Mouse (Mus musculus) midbrain, embryonic 10.5 days (tissue): ENCODE data around the gene Traf1. TPM values are rescaled to one million over a fixed set of nuclear protein-coding genes. Genes with fewer than 3 reads are reported as not detected.

Experiments
- DNase-seq: peaks from one replicate; pipeline ENCODE4 v3.0.0-alpha.2; 2017; ENCODE audit warnings: low spot score
- H3K27ac ChIP-seq: fragments of 300-500 bp; sonication (generic); replicated peaks from 2 replicates; pipeline ENCODE4 v1.5.1; 2016; ENCODE audit warnings: mild to moderate bottlenecking
- H3K27me3 ChIP-seq: fragments of 300-500 bp; sonication (generic); 2 replicates; pipeline ENCODE4 v1.6.1; 2016; ENCODE audit warnings: low read depth, mild to moderate bottlenecking; ENCODE audit not compliant: poor library complexity, severe bottlenecking
- H3K36me3 ChIP-seq: fragments of 300-500 bp; sonication (generic); 2 replicates; pipeline ENCODE4 v1.6.1; 2016; ENCODE audit warnings: mild to moderate bottlenecking, moderate library complexity
- H3K4me1 ChIP-seq: fragments of 300-500 bp; sonication (generic); 2 replicates; pipeline ENCODE4 v1.6.1; 2016
- H3K4me3 ChIP-seq: fragments of 300-500 bp; sonication (generic); 2 replicates; pipeline ENCODE4 v1.5.1; 2016; ENCODE audit warnings: mild to moderate bottlenecking, moderate library complexity
- H3K9me3 ChIP-seq: fragments of 300-500 bp; sonication (generic); replicated peaks from 2 replicates; pipeline ENCODE4 v1.6.1; 2016; ENCODE audit warnings: mild to moderate bottlenecking
- WGBS: fragments of 180-500 bp; shearing (Covaris S2); methylation state at CpG from one replicate; pipeline ENCODE4 v1.1.7; 2016; 5-methylcytosine and 5-hydroxymethylcytosine counted together
- polyA plus RNA-seq: library from polyadenylated mRNA; unstranded; fragments of >200 nt; fragmentation: Nextera tagmentation; extraction: Ambion mirVana; gene quantifications from 2 replicates; pipeline ENCODE4 v1.2.1, GENCODE M21; 2016

The Traf1 gene
- polyA plus RNA-seq, 1 experiment from 2014 or later, result 0.12 TPM

DNA sequence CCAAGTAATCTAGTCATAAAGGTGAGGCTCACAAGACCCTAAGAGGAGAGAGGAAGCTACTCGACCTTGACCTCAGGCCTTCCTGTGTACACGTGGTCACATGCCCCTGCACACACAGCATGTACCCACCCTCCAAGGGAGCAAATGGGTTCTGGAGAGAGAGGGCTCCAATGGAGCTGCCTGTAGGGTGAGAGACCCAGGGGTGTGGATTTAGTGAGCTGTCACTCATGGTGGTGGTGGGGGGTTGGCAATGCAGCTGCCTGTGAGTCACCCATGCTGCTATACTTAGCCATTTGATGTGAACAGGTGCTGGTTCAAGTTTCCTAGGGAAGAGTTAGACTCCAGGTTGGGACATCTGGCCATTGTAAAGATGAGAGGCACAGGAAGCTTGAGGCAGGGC is 41.4 kb downstream of the Traf1 start:
- no peak for DNase-seq
- H3K27me3 ChIP-seq, result peaks cover 10% of the 10 kb centered on the region
- no peaks in the 10 kb centered on the region for H3K36me3 ChIP-seq
- no peak overlapping the region for H3K4me3 ChIP-seq
- H3K27ac ChIP-seq, result no peak overlapping the region
- H3K9me3 ChIP-seq, result no peaks in the 10 kb centered on the region
- WGBS, result 67% methylated on average over 2 of the region's 2 CpGs
- H3K4me1 ChIP-seq, result peaks cover 5% of the 10 kb centered on the region

GRCm38 (mm10) chr2:34915103-34915502 is 46.5 kb downstream of the Traf1 start:
- peaks cover 31% of the 10 kb centered on the region for H3K4me1 ChIP-seq
- H3K27me3 ChIP-seq, result peaks cover 60% of the 10 kb centered on the region
- WGBS, result 46% methylated on average over 2 of the region's 2 CpGs
- no peaks in the 10 kb centered on the region for H3K36me3 ChIP-seq
- DNase-seq, result no peak
- no peak overlapping the region for H3K27ac ChIP-seq
- H3K9me3 ChIP-seq, result no peaks in the 10 kb centered on the region
- no peak overlapping the region; the same call in 1 of the 2 replicates for H3K4me3 ChIP-seq

DNA sequence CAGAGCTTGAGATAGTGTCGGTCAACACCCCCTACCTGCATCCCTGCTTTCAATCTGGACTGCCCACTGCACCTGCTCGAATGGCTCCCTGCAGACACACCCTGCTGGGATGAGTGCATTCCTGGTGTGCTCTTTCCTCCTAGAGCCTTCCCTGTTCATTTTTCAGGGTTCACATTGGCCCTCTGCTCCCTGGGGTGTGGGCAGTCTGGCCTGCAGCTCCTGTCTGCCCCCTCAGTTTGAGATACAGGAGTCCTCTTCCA is 46.8 kb downstream of the Traf1 start:
- Histone ChIP-seq H3K36me3 (no peaks in the 10 kb centered on the region), H3K4me1 (peaks cover 31% of the 10 kb centered on the region), H3K27me3 (peaks cover 60% of the 10 kb centered on the region), H3K27ac (no peak overlapping the region), H3K9me3 (no peaks in the 10 kb centered on the region), H3K4me3 (peak overlapping the region; percentile 72; the same call in 1 of the 2 replicates)
- DNase-seq, result no peak
- WGBS, result 18% methylated on average over 2 of the region's 2 CpGs

DNA sequence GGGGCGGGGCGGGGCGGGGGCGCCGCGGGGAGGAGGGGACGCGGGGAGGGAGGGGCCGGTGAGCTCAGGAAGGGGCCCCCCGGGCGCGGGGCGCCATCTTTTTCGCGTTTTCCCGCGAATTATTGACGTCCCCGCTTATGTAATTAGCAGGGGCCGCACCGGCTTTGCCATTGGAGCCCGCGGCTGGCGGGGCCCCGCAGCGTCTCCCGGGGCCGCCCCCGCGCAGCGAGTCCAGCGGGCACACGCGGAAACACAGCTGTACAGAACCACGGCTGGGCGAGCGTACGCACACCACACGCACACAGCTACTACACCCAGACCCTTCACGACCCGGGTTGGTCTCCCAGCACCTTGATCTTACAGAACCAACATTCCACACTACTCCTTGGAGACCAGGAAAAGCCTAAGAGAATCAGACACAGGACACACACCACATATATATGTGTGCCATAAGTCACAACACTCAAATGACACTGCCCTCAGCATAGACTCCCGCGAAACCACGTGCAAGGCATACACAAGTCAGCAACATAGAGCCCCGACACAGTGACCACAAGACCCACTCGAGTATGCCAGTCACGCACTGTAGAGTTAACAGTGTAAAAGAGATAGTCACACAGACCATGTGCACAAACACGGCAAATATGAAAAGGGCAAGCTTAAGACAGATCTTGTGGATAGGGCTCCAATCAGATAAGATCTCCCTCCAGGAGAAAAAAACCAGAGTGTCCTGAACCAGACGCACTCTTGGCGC is 47.3 kb downstream of the Traf1 start:
- WGBS, result 3% methylated on average over 45 of the region's 50 CpGs
- peaks cover 60% of the 10 kb centered on the region for H3K27me3 ChIP-seq

GRCm38 (mm10) chr2:34913218-34914068 is 48.1 kb downstream of the Traf1 start, which contains the start of gene Phf19:
Phf19 (minus strand) TSS chr2:34914026.
- DNase-seq, result peak; percentile 55
- WGBS, result 1% methylated on average over 64 of the region's 64 CpGs
- peaks cover 60% of the 10 kb centered on the region for H3K27me3 ChIP-seq
- peak within 1 kb of the TSS; percentile 72 for H3K4me3 ChIP-seq
- no peaks in the 10 kb centered on the region for H3K9me3 ChIP-seq
- H3K27ac ChIP-seq, result peak within 1 kb of the TSS; percentile 81
- H3K36me3 ChIP-seq, result no peaks in the 10 kb centered on the region
- H3K4me1 ChIP-seq, result peaks cover 31% of the 10 kb centered on the region

More for the DNA sequence above, 47.3 kb downstream of the Traf1 start:
- Histone ChIP-seq H3K36me3 (no peaks in the 10 kb centered on the region), H3K4me1 (peaks cover 31% of the 10 kb centered on the region), H3K9me3 (no peaks in the 10 kb centered on the region), H3K4me3 (peak overlapping the region; percentile 72), H3K27ac (peak overlapping the region; percentile 81)
- no peak for DNase-seq

GRCm38 (mm10) chr2:34912613-34913012 is 49.0 kb downstream of the Traf1 start:
- WGBS, result 35% methylated on average over 7 of the region's 7 CpGs
- H3K36me3 ChIP-seq, result no peaks in the 10 kb centered on the region
- peaks cover 31% of the 10 kb centered on the region for H3K4me1 ChIP-seq
- H3K4me3 ChIP-seq, result peak overlapping the region; percentile 72
- H3K27me3 ChIP-seq, result peaks cover 65% of the 10 kb centered on the region
- H3K27ac ChIP-seq, result no peak overlapping the region
- H3K9me3 ChIP-seq, result no peaks in the 10 kb centered on the region
- DNase-seq, result no peak

DNA sequence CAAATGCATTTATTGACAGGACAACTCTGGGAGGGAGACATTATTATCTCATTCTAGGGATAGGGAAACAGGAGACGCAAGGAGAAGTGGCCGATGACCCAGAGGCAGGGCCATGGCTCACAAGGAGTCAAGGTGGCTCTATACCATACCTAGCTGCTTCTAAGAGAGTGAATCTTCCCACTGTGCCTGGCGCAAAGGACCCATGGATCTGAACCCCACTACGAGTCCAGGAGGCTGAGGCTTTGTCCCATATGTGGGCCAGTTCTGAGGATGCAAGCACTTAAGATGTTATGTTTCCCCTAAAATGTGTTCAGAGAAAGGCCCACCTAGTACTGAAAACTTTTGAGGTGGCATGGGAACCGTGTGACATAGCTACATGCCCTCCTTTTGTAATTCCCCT is 49.7 kb downstream of the Traf1 start:
- no peaks in the 10 kb centered on the region for H3K9me3 ChIP-seq
- peaks cover 68% of the 10 kb centered on the region for H3K27me3 ChIP-seq
- no peak overlapping the region for H3K27ac ChIP-seq
- WGBS, result 91% methylated on average over 5 of the region's 5 CpGs
- H3K4me1 ChIP-seq, result peaks cover 36% of the 10 kb centered on the region
- no peak overlapping the region for H3K4me3 ChIP-seq
- DNase-seq, result no peak
- H3K36me3 ChIP-seq, result no peaks in the 10 kb centered on the region

GRCm38 (mm10) chr2:34909719-34910118 is 51.9 kb downstream of the Traf1 start:
- no peaks in the 10 kb centered on the region for H3K36me3 ChIP-seq
- WGBS, result 86% methylated on average over 4 of the region's 4 CpGs
- H3K9me3 ChIP-seq, result no peaks in the 10 kb centered on the region
- H3K4me1 ChIP-seq, result peaks cover 44% of the 10 kb centered on the region
- no peak for DNase-seq
- no peak overlapping the region for H3K27ac ChIP-seq
- no peak overlapping the region for H3K4me3 ChIP-seq
- H3K27me3 ChIP-seq, result peaks cover 65% of the 10 kb centered on the region

GRCm38 (mm10) chr2:34906861-34907604 is 54.5 kb downstream of the Traf1 start:
- no peak for DNase-seq
- WGBS, result 56% methylated on average over 12 of the region's 12 CpGs
- Histone ChIP-seq H3K27ac (no peak overlapping the region), H3K27me3 (peaks cover 38% of the 10 kb centered on the region), H3K4me3 (no peak overlapping the region), H3K36me3 (peaks cover under 1% of the 10 kb centered on the region; the same call in 1 of the 2 replicates), H3K9me3 (no peaks in the 10 kb centered on the region), H3K4me1 (peaks cover 28% of the 10 kb centered on the region)

DNA sequence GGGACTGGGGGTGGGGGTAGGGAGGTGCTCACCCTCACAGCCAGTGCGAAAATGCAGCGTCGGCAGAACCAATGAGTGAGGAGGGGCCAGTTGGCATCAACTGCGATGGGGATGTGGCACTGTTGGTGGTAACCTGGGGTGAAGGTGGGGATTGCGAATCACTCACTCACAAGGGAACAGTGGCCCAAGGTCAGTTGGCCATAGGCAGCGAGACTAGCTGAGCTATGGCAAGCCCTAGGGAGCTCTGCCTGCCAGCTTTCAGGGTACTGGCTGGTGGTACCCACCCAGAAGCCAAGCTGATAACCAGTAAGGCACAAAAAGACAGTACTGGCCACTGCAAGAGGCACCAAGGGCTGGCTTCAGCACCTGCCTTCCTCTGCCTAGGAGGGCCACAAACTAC is 55.1 kb downstream of the Traf1 start:
- H3K4me3 ChIP-seq, result no peak overlapping the region
- peaks cover 32% of the 10 kb centered on the region for H3K27me3 ChIP-seq
- DNase-seq, result no peak
- no peak overlapping the region for H3K27ac ChIP-seq
- H3K4me1 ChIP-seq, result peaks cover 28% of the 10 kb centered on the region
- 65% methylated on average over 6 of the region's 6 CpGs for WGBS
- no peaks in the 10 kb centered on the region for H3K9me3 ChIP-seq
- H3K36me3 ChIP-seq, result peaks cover 4% of the 10 kb centered on the region; the same call in 1 of the 2 replicates

GRCm38 (mm10) chr2:34904849-34905542 is 56.6 kb downstream of the Traf1 start:
- Histone ChIP-seq H3K4me1 (peaks cover 28% of the 10 kb centered on the region), H3K9me3 (no peaks in the 10 kb centered on the region), H3K36me3 (peaks cover 4% of the 10 kb centered on the region; the same call in 1 of the 2 replicates), H3K27ac (peak overlapping the region; percentile 61; the same call in 1 of the 2 replicates), H3K27me3 (peaks cover 20% of the 10 kb centered on the region; the same call in 1 of the 2 replicates), H3K4me3 (peak overlapping the region; percentile 46)
- under 1% methylated on average over 34 of the region's 34 CpGs for WGBS
- DNase-seq, result peak; percentile 99
